Mouse (Mus musculus): Measurements from ENCODE around the gene Stac. TPM values are rescaled to one million over a fixed set of nuclear protein-coding genes. Genes with fewer than 3 reads are reported as not detected.

Gene Stac
- total and polyA plus RNA-seq, 3 experiments = 0.16 to 0.64 (median 0.43) TPM

GRCm38 (mm10) chr9:111637641-111638040 lies 52.5 kb downstream of the Stac start:
- 45% methylated on average over 2 of the region's 2 CpGs for WGBS
- no peak for TF ChIP-seq CTCF (IDR thresholded peaks at IDR 0.05)
- no peak for TF ChIP-seq EP300 (IDR thresholded peaks at IDR 0.05; ENCODE audit: insufficient read depth, low read depth, low read length)
- TF ChIP-seq POLR2A (IDR thresholded peaks at IDR 0.05; ENCODE audit: insufficient read depth, low read depth, low read length) = no peak
- intact Hi-C loops (cut with DNase I) = no loop called here
- H3K27me3 ChIP-seq (ENCODE audit: control insufficient read depth, insufficient read depth, low read length) = no peaks in the 10 kb centered on the region
- no peaks in the 10 kb centered on the region for H3K4me1 ChIP-seq (ENCODE audit: control insufficient read depth, insufficient read depth, low read length)
- H3K27ac ChIP-seq = no peak overlapping the region
- no peak overlapping the region for H3K4me3 ChIP-seq
- no peaks in the 10 kb centered on the region for H3K79me2 ChIP-seq (replicated peaks; ENCODE audit: control insufficient read depth, insufficient read depth, low read length)
- H3K36me3 ChIP-seq (ENCODE audit: control insufficient read depth, insufficient read depth, low read length) = no peaks in the 10 kb centered on the region
- no peak for DNase-seq
- H3K9ac ChIP-seq (ENCODE audit: low read depth, low read length) = no peak overlapping the region

GRCm38 (mm10) chr9:111632833-111633232 lies 57.3 kb downstream of the Stac start:
- no peaks in the 10 kb centered on the region for H3K79me2 ChIP-seq (replicated peaks; ENCODE audit: control insufficient read depth, insufficient read depth, low read length)
- H3K4me3 ChIP-seq = no peak overlapping the region
- no peaks in the 10 kb centered on the region for H3K36me3 ChIP-seq (ENCODE audit: control insufficient read depth, insufficient read depth, low read length)
- TF ChIP-seq POLR2A (IDR thresholded peaks at IDR 0.05; ENCODE audit: insufficient read depth, low read depth, low read length) (no peak), EP300 (IDR thresholded peaks at IDR 0.05; ENCODE audit: insufficient read depth, low read depth, low read length) (no peak), CTCF (IDR thresholded peaks at IDR 0.05) (no peak)
- H3K27me3 ChIP-seq (ENCODE audit: control insufficient read depth, insufficient read depth, low read length) = no peaks in the 10 kb centered on the region
- no peak for DNase-seq
- no peak overlapping the region for H3K27ac ChIP-seq
- no peaks in the 10 kb centered on the region for H3K4me1 ChIP-seq (ENCODE audit: control insufficient read depth, insufficient read depth, low read length)
- WGBS = 50% methylated on average over 4 of the region's 4 CpGs
- H3K9ac ChIP-seq (ENCODE audit: low read depth, low read length) = no peak overlapping the region
- intact Hi-C loops (cut with DNase I) = no loop called here

- 50% methylated on average over 2 of the region's 2 CpGs for WGBS
These were observed 69.0 kb downstream of the Stac start for GRCm38 (mm10) chr9:111621191-111621590.

GRCm38 (mm10) chr9:111611341-111611740 lies 78.8 kb downstream of the Stac start:
- H3K27ac ChIP-seq = no peak overlapping the region
- no peak for TF ChIP-seq POLR2A (IDR thresholded peaks at IDR 0.05; ENCODE audit: insufficient read depth, low read depth, low read length)
- TF ChIP-seq CTCF (IDR thresholded peaks at IDR 0.05) = no peak
- no peak for TF ChIP-seq EP300 (IDR thresholded peaks at IDR 0.05; ENCODE audit: insufficient read depth, low read depth, low read length)
- DNase-seq = no peak
- H3K27me3 ChIP-seq (ENCODE audit: control insufficient read depth, insufficient read depth, low read length) = no peaks in the 10 kb centered on the region
- no peak overlapping the region for H3K9ac ChIP-seq (ENCODE audit: low read depth, low read length)
- no peaks in the 10 kb centered on the region for H3K79me2 ChIP-seq (replicated peaks; ENCODE audit: control insufficient read depth, insufficient read depth, low read length)
- intact Hi-C loops (cut with DNase I) = no loop called here
- H3K36me3 ChIP-seq (ENCODE audit: control insufficient read depth, insufficient read depth, low read length) = no peaks in the 10 kb centered on the region
- H3K4me3 ChIP-seq = no peak overlapping the region
- WGBS = 49% methylated on average over 3 of the region's 3 CpGs
- no peaks in the 10 kb centered on the region for H3K4me1 ChIP-seq (ENCODE audit: control insufficient read depth, insufficient read depth, low read length)

More at GRCm38 (mm10) chr9:111621191-111621590, 69.0 kb downstream of the Stac start:
- DNase-seq = no peak
- H3K4me1 ChIP-seq (ENCODE audit: control insufficient read depth, insufficient read depth, low read length) = no peaks in the 10 kb centered on the region
- intact Hi-C loops (cut with DNase I) = no loop called here
- H3K27ac ChIP-seq = no peak overlapping the region
- no peaks in the 10 kb centered on the region for H3K36me3 ChIP-seq (ENCODE audit: control insufficient read depth, insufficient read depth, low read length)
- no peak for TF ChIP-seq CTCF (IDR thresholded peaks at IDR 0.05)
- no peak for TF ChIP-seq POLR2A (IDR thresholded peaks at IDR 0.05; ENCODE audit: insufficient read depth, low read depth, low read length)
- no peak for TF ChIP-seq EP300 (IDR thresholded peaks at IDR 0.05; ENCODE audit: insufficient read depth, low read depth, low read length)
- H3K9ac ChIP-seq (ENCODE audit: low read depth, low read length) = no peak overlapping the region
- H3K27me3 ChIP-seq (ENCODE audit: control insufficient read depth, insufficient read depth, low read length) = no peaks in the 10 kb centered on the region
- no peaks in the 10 kb centered on the region for H3K79me2 ChIP-seq (replicated peaks; ENCODE audit: control insufficient read depth, insufficient read depth, low read length)
- H3K4me3 ChIP-seq = no peak overlapping the region

GRCm38 (mm10) chr9:111608762-111609161 lies 81.4 kb downstream of the Stac start:
- intact Hi-C loops (cut with DNase I) = no loop called here
- DNase-seq = no peak
- H3K79me2 ChIP-seq (replicated peaks; ENCODE audit: control insufficient read depth, insufficient read depth, low read length) = no peaks in the 10 kb centered on the region

GRCm38 (mm10) chr9:111606603-111607002 lies 83.5 kb downstream of the Stac start:
- H3K27ac ChIP-seq = no peak overlapping the region
- H3K4me1 ChIP-seq (ENCODE audit: control insufficient read depth, insufficient read depth, low read length) = no peaks in the 10 kb centered on the region
- TF ChIP-seq POLR2A (IDR thresholded peaks at IDR 0.05; ENCODE audit: insufficient read depth, low read depth, low read length) (no peak), CTCF (IDR thresholded peaks at IDR 0.05) (no peak), EP300 (IDR thresholded peaks at IDR 0.05; ENCODE audit: insufficient read depth, low read depth, low read length) (no peak)
- H3K9ac ChIP-seq (ENCODE audit: low read depth, low read length) = no peak overlapping the region
- no peaks in the 10 kb centered on the region for H3K36me3 ChIP-seq (ENCODE audit: control insufficient read depth, insufficient read depth, low read length)
- no peaks in the 10 kb centered on the region for H3K79me2 ChIP-seq (replicated peaks; ENCODE audit: control insufficient read depth, insufficient read depth, low read length)
- WGBS = 89% methylated on average over 8 of the region's 8 CpGs
- intact Hi-C loops (cut with DNase I) = no loop called here
- H3K27me3 ChIP-seq (ENCODE audit: control insufficient read depth, insufficient read depth, low read length) = no peaks in the 10 kb centered on the region
- DNase-seq = no peak
- no peak overlapping the region for H3K4me3 ChIP-seq

More at GRCm38 (mm10) chr9:111608762-111609161, 81.4 kb downstream of the Stac start:
- TF ChIP-seq CTCF (IDR thresholded peaks at IDR 0.05) = no peak
- TF ChIP-seq EP300 (IDR thresholded peaks at IDR 0.05; ENCODE audit: insufficient read depth, low read depth, low read length) = no peak
- TF ChIP-seq POLR2A (IDR thresholded peaks at IDR 0.05; ENCODE audit: insufficient read depth, low read depth, low read length) = no peak
- Histone ChIP-seq H3K27me3 (ENCODE audit: control insufficient read depth, insufficient read depth, low read length) (no peaks in the 10 kb centered on the region), H3K4me1 (ENCODE audit: control insufficient read depth, insufficient read depth, low read length) (no peaks in the 10 kb centered on the region), H3K36me3 (ENCODE audit: control insufficient read depth, insufficient read depth, low read length) (no peaks in the 10 kb centered on the region), H3K9ac (ENCODE audit: low read depth, low read length) (no peak overlapping the region), H3K27ac (no peak overlapping the region), H3K4me3 (no peak overlapping the region)
- WGBS = 39% methylated on average over 6 of the region's 6 CpGs
